Mouse (Mus musculus): ENCODE data around the gene Ikzf3.

Ikzf3 gene

DNA sequence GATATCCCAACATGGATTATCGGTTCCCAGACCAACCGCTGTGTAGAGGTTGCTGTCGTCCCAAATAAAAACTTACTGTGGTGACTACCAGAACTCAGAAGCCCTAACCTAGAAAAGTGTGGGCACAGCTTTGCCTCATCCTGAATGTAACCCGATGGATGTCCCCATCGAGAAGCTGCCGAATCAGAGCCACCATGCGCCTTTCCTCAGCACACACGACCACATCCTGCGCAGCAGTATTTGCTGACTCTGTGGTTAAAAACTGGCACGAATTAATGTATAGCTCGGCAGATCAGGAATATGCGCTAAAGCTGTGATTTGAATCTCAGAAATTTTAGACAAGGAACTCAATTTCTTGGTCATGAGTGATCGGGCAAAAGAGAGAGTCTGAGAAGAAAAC lies 33.0 kb downstream of the Ikzf3 start:
- DNase-seq (ENCODE audit: low spot score): no peak

DNA sequence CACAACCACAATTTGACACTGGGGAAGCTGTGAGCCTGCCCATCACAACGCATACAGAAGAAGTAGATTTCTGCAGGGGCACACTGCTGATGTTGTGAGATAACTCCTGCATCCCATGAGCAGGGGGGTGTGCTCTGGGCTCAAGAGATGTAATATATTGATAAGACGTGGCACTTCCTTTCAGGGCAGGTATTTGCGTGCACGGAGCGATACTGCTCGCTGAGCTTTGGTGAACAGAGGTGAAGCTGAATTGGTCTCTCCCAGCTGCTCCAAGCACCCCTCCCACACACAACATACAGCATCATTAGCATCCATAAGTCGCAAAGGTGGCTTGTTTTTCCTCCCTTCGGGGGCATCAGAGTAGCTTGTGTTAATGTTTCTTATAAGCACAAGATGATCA lies 35.7 kb downstream of the Ikzf3 start:
- peak; percentile 45 for DNase-seq (ENCODE audit: low spot score)

DNA sequence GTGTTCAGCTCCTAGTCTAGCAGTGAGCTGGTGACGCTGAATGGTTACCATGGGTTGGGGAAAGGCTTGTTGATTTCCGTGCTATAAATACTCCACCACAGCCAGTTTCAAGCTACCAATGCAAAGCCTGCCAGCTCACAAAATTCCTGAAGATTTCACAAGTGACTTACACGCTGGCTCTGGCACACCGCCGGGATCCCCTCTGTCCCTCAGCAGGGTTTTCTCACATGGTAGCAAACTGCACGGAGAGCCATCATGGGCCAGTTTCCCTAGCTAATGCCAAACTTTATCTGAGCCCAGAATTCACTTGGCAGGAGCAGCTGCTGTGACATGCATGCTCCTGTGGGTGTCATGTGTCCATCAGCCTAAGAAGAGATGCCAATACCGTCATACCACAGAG lies 36.4 kb downstream of the Ikzf3 start:
- peak; percentile 24 for DNase-seq (ENCODE audit: low spot score)

DNA sequence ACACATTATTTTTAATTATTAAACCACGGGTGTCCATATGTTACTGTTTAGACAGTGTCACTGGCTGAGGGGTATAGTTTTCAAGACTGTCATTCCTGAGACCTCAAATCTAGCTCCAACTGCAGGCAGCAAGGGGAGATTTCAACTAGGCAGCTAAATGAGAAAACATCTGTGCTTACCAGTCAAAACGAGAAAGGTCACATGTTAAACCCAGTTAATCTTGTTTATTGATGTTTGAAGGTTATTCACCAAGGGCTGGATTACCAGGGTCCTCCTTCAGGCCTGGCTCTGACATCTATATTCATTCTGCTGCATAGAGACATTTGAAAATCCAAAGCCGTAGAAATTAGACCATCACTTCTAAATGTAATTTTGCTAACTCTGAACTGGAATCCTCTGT lies 40.9 kb downstream of the Ikzf3 start:
- DNase-seq (ENCODE audit: low spot score): no peak

DNA sequence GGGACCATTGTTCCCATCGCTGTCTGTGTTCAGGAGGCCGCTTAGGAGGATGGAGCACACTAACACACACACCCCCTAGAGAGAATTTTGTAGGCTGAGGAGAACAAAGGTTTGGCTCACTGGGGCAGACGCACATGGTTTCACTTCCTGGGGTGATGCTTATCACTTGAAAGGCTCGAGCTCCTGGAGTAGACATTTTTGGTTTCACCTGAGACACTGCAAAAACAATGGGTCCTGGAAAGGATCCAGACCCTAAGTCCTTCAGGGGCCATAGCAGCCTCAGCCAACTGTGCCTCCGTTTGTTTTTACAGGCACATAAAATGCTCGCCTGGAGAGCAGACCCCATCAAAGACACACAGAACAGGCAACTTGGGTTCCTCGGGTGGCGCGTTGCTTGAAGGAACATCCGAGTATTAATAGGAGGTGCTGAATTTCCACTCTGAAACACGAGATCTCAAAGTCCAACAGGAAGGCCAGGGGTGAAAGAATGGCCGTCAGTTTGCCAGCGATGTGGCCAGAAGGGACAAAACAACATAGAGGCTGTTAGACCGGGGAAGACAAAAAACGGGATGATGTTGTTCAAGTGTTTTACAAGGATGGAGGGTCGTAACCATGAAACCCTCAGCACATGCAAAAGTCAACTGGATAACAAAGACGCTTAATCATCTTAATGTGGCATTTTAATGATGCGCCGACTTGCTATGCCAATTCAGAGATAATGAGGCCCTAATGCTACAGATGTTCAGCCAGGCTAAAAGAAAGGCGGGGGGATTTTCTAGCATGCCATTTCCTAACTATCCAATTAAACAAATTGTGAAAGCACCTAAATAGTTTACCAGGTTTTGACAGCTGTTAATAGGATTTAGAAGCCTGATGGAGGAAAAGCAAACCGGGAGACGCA lies 48.2 kb downstream of the Ikzf3 start:
- no peak for DNase-seq (ENCODE audit: low spot score)

DNA sequence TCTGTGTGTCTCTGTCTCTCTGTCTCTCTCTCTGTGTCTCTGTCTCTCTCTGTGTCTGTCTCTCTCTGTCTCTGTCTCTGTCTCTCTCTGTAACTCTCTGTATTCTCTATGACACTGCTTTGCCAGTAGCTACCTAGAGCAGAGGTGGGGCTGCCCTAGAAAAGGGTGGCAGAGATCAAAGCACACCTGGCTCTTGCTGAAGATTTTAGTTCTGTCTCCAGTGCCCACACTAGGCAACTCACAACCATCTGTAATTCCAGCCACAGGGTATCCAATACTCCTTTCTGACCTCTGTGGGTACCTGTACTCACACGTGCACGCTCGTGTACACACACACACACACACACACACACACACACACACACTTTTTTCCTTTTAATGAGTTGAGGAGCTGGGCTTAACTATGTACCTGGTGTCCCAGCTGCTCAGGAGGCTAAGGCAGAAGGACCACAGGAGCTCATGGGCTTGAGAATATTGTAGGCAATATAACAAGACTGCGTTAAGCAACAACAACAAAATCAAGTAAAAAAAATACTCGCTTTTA lies 50.6 kb downstream of the Ikzf3 start:
- DNase-seq (ENCODE audit: low spot score): no peak

DNA sequence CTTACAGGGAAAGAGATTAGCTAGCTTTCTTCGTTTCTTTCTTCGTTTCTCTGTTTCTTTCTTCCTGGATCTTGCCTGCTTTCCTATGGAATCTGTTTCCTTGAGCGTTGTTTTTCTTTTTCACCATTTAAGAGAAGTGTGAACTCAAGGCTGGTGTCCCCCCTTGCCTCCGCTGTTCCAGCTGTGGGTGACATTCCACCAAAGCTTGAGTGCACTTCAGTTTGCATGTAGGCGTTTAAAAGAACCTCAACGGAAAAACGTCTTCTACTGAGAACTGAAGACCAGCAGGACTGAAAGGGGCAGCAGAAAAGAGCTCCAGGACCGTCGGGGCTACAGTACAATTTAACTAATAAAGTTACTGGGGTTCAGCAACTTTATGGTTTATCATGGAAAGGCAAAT lies 52.4 kb downstream of the Ikzf3 start:
- DNase-seq (ENCODE audit: low spot score): no peak

- DNase-seq (ENCODE audit: low spot score): no peak
These were observed 52.9 kb downstream of the Ikzf3 start for GRCm38 (mm10) chr11:98492959-98493358.

GRCm38 (mm10) chr11:98491571-98491970 lies 54.3 kb downstream of the Ikzf3 start:
- DNase-seq (ENCODE audit: low spot score): no peak

- DNase-seq (ENCODE audit: low spot score): no peak
These were observed 57.1 kb downstream of the Ikzf3 start for GRCm38 (mm10) chr11:98488540-98489234.

DNA sequence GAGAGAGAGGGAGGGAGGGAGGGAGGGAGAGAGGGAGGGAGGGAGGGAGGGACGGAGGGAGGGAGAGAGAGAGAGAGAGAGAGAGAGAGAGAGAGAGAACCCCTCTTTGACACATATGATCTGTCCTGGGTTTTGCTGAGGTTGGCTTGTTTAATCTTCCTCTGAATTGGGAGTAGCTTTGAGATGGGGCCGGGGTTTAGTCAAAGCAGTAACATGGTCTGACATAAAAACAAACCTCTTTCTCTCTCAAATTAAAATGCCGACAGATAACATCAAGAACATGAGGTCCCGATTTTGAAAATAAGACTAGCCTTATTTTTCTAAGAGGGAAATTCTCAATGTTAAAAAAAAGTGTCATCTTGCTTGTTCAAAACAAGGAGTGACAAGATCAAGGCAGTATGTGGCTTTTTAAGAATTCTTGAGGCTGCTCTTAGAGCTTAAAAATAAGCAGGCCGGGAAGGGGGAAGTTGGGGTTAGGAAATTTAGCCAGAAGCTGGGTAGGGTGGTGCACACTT lies 58.2 kb downstream of the Ikzf3 start:
- no peak for DNase-seq (ENCODE audit: low spot score)

GRCm38 (mm10) chr11:98485749-98486148 lies 60.1 kb downstream of the Ikzf3 start:
- DNase-seq (ENCODE audit: low spot score): no peak

DNA sequence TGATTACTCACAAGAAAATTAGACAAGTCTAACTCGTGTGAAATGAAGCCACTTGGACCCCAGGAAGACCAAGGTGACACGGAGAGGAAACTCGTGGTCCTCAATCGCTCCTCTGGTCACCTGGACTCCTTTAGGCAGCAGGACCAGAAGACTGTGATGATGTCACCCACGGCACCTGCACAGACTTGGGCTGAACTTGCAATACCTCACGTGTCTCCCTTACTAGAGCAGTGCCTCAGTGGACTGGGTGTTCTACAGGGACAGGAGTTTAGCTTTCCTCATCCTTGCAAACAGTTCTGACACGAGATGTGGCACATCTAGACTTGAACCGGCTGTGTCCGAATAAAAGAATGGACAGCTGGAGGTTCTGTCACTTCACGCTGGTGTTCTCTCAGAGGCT lies 63.8 kb downstream of the Ikzf3 start:
- no peak for DNase-seq (ENCODE audit: low spot score)

DNA sequence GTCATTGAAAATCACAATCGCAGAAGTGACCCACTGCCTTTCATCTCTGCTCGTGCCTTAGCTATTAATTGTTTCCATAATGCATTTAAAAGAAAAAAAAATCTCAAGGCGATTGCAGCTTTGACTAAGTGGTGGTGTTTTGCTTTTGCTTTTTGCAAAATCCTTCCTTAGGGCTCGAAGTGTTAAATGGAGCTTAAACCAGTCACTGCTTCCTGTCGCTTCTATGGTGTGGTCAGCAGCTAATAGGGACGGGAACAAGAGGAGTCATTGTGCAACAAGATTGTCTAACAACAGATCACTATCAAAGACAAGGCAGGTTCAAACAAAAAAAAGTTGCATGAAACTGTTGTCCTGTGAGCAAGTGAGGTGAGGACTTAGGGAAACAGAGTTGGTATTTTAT lies 64.6 kb downstream of the Ikzf3 start:
- no peak for DNase-seq (ENCODE audit: low spot score)

DNA sequence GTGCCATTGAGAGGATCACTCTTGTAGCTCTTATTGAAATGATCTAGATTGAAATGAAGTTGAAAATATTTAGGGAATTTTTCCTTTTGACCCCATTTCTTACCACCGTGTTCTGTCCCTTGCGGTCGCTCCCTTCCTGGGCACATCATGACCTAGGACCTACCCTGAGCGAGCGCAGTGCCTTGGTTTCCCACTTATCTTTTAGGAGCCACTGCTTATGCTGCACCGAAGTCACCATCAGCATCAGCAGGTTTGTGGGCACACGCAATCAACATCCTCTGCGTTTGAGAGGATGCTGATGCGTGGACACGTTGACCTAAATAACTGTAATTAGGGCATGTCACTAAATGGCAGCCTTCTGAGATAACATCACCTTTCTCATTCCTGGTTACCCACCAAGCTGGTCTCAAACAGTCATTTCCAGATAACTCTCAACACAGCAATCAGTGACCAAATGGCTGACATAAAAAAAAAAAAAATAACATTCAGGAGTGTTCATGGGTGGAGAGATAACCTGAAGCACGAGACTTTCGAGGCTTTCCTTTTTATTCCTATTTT lies 65.8 kb downstream of the Ikzf3 start:
- DNase-seq (ENCODE audit: low spot score): no peak

DNA sequence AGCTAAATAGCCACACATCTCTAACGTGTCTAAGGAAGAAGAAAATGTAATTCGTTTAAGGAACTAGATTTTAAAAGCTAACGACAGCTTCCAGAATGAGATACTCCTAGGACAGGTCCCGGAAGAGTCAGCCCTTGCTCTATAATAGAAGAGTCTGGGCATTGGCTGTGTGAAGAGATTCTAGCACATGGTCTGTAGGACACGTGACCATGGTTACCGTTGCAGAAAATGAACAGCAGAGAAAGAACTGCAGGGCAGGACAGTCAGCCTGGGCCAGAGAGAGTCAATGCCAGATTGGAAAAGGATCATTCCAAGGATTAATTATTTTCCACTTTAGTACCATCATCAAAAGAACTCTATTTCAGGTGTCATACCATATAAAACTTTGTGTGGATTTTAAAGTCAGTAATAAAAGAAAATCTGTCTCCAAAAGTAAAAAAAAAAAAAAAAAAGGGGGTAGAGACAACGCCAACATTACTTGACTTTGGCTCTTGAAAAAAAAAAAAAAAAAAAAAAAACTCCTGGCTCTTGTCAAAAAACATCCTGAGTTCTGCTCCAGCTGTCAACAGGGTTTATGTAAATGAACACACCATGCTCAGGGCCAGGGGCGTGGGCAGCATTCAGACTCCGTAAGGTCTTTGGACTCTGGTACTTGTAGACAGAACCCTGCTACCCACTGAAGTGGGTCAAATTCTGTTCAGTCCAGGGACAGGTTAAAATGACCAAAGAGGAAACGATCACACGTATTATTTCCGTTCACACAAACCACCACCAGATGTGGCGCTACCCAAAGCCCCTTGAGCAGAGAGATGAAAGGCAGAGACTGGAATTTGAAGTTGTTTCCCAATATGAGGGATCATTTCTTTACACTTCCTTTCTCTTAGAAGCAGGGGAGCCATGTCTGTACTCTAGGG lies 66.5 kb downstream of the Ikzf3 start:
- no peak for DNase-seq (ENCODE audit: low spot score)

GRCm38 (mm10) chr11:98477011-98477701 lies 68.7 kb downstream of the Ikzf3 start:
- DNase-seq (ENCODE audit: low spot score): no peak

DNA sequence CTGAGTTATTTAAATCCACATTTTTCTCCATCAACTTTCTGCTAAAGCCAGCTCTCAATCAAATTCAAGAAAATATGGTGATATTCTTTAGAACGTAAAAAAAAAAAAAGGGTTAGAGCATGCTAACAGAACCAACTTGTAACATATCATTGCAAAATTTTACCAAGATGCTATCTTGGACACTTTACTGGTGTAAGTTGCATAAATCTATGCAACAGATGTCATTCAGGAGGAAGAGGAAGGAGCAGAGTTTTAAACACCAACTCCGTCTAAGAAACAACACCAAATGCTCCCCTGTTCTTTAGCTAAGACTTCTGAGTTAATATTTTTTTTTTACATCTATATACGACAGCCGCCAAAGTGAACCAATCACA lies 69.4 kb downstream of the Ikzf3 start:
- no peak for DNase-seq (ENCODE audit: low spot score)

- DNase-seq (ENCODE audit: low spot score): no peak
These were observed 70.0 kb downstream of the Ikzf3 start for GRCm38 (mm10) chr11:98475630-98476433.

GRCm38 (mm10) chr11:98474967-98475366 lies 70.9 kb downstream of the Ikzf3 start:
- no peak for DNase-seq (ENCODE audit: low spot score)

All from urinary bladder, postnatal 14 days (tissue).